Mouse (Mus musculus): ENCODE data around the gene Hoxd10. TPM values are rescaled to one million over a fixed set of nuclear protein-coding genes. Genes with fewer than 3 reads are reported as not detected.

The Hoxd10 gene
- polyA plus RNA-seq, 2 experiments: 0.07 TPM; not detected in 1

GRCm38 (mm10) chr2:74698201-74699052 lies 6.7 kb downstream of the Hoxd10 start:
- no peak for TF ChIP-seq EP300 (IDR thresholded peaks at IDR 0.05; ENCODE audit: low read depth)
- TF ChIP-seq CTCF (IDR thresholded peaks at IDR 0.05; ENCODE audit: low read depth): no peak
- H3K4me1 ChIP-seq (replicated peaks; ENCODE audit: control insufficient read depth in 2 of 2, insufficient read depth in 2 of 2, low read length in 1 of 2): no peaks in the 10 kb centered on the region
- 1% methylated on average over 76 of the region's 86 CpGs for WGBS (ENCODE audit: insufficient replicate concordance)
- H3K9me3 ChIP-seq (ENCODE audit: control insufficient read depth, low read length): no peaks in the 10 kb centered on the region
- no peak overlapping the region; a peak in 1 of 4 replicates for H3K4me3 ChIP-seq (ENCODE audit: insufficient read depth in 1 of 2, low read depth in 2 of 2, low read length in 2 of 2)
- no peak overlapping the region for H3K9ac ChIP-seq (replicated peaks)
- no peaks in the 10 kb centered on the region for H3K36me3 ChIP-seq (replicated peaks; ENCODE audit: control insufficient read depth, insufficient read depth, low read depth)
- ATAC-seq (ENCODE audit: insufficient read depth) (no peak), DNase-seq (ENCODE audit: low read depth in 3 of 3, low spot score in 3 of 3) (no peak)
- peaks cover 99% of the 10 kb centered on the region for H3K27me3 ChIP-seq (ENCODE audit: control insufficient read depth, insufficient read depth, low read length)
- no peak overlapping the region for H3K27ac ChIP-seq
- H3K4me2 ChIP-seq (ENCODE audit: low read depth): peak overlapping the region; percentile 34

DNA sequence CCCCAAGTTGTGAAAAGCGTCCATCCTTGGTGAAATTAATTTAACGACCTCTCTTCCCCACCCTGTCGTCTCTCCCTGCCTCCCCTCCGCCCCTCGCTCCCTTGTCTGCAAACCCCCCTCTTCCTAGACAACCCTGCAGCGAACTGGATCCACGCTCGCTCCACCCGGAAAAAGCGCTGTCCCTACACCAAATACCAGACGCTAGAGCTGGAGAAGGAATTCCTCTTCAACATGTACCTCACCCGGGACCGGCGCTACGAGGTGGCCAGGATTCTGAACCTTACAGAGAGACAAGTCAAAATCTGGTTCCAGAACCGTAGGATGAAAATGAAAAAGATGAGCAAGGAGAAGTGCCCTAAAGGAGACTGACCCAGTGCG lies 7.3 kb downstream of the Hoxd10 start:
- H3K9me3 ChIP-seq (ENCODE audit: control insufficient read depth, low read length): no peaks in the 10 kb centered on the region
- H3K27me3 ChIP-seq (ENCODE audit: control insufficient read depth, insufficient read depth, low read length): peaks cover 99% of the 10 kb centered on the region
- H3K4me2 ChIP-seq (ENCODE audit: low read depth): no peak overlapping the region
- ATAC-seq (ENCODE audit: insufficient read depth) (no peak), DNase-seq (ENCODE audit: low read depth in 3 of 3, low spot score in 3 of 3) (no peak)
- TF ChIP-seq CTCF (IDR thresholded peaks at IDR 0.05; ENCODE audit: low read depth) (no peak), EP300 (IDR thresholded peaks at IDR 0.05; ENCODE audit: low read depth) (no peak)
- H3K27ac ChIP-seq: no peak overlapping the region
- H3K36me3 ChIP-seq (replicated peaks; ENCODE audit: control insufficient read depth, insufficient read depth, low read depth): no peaks in the 10 kb centered on the region
- H3K4me1 ChIP-seq (replicated peaks; ENCODE audit: control insufficient read depth in 2 of 2, insufficient read depth in 2 of 2, low read length in 1 of 2): no peaks in the 10 kb centered on the region
- no peak overlapping the region for H3K9ac ChIP-seq (replicated peaks)
- 3% methylated on average over 17 of the region's 17 CpGs for WGBS (ENCODE audit: insufficient replicate concordance)
- no peak overlapping the region for H3K4me3 ChIP-seq (ENCODE audit: insufficient read depth in 1 of 2, low read depth in 2 of 2, low read length in 2 of 2)

DNA sequence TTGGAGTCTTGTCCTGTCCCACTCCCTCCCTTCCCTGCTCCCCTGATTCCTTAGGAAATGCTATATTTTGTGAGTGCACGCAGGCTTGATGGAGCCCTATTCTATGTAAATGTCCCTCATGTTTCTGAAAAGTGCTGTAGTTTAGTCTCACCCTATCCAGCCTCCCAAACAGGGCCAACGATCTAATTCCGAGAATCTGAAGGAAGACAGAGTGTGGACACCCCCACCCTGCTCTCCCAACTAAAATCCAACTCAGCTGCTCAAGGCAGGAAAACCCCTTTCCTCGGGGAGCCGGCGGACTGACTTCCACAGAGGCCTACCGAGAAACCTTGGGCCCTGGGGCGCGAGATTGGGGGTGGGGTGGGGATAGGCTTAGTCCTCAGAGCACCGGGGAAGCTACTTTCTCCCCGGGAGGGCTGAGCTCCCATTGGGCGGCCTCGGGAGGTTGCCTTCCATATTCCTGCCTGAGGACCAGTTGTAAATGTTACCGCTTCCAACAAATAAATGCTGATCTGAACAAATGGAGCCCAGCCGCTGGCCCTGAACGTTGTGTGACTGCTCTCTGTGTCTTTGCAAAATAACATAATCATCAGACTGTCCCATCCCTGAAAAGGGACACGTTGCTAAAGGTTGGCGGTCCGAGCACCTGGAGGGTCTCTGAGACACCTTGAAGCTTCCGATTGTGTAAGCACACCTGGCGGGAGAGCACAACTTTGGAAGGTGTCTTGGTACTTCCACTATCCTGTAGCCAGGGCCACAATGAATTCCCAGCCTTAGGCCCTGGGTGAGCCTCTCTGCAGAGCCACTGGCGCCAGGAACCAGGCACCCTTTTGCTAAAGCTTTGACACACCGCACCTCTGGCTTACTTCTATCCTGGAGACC lies 8.2 kb downstream of the Hoxd10 start:
- DNase-seq (ENCODE audit: low read depth in 3 of 3, low spot score in 3 of 3): no peak
- ATAC-seq (ENCODE audit: insufficient read depth): no peak
- Histone ChIP-seq H3K27me3 (ENCODE audit: control insufficient read depth, insufficient read depth, low read length) (peaks cover 99% of the 10 kb centered on the region), H3K9ac (replicated peaks) (no peak overlapping the region), H3K27ac (no peak overlapping the region), H3K4me1 (replicated peaks; ENCODE audit: control insufficient read depth in 2 of 2, insufficient read depth in 2 of 2, low read length in 1 of 2) (no peaks in the 10 kb centered on the region), H3K36me3 (replicated peaks; ENCODE audit: control insufficient read depth, insufficient read depth, low read depth) (no peaks in the 10 kb centered on the region), H3K4me3 (ENCODE audit: insufficient read depth in 1 of 2, low read depth in 2 of 2, low read length in 2 of 2) (no peak overlapping the region), H3K9me3 (ENCODE audit: control insufficient read depth, low read length) (no peaks in the 10 kb centered on the region), H3K4me2 (ENCODE audit: low read depth) (no peak overlapping the region)
- 11% methylated on average over 23 of the region's 23 CpGs for WGBS (ENCODE audit: insufficient replicate concordance)
- TF ChIP-seq CTCF (IDR thresholded peaks at IDR 0.05; ENCODE audit: low read depth) (no peak), EP300 (IDR thresholded peaks at IDR 0.05; ENCODE audit: low read depth) (no peak)

GRCm38 (mm10) chr2:74700546-74701112 lies 8.9 kb downstream of the Hoxd10 start:
- H3K4me2 ChIP-seq (ENCODE audit: low read depth): no peak overlapping the region
- TF ChIP-seq CTCF (IDR thresholded peaks at IDR 0.05; ENCODE audit: low read depth) (no peak), EP300 (IDR thresholded peaks at IDR 0.05; ENCODE audit: low read depth) (no peak)
- H3K9ac ChIP-seq (replicated peaks): no peak overlapping the region
- no peaks in the 10 kb centered on the region for H3K36me3 ChIP-seq (replicated peaks; ENCODE audit: control insufficient read depth, insufficient read depth, low read depth)
- no peak for DNase-seq (ENCODE audit: low read depth in 3 of 3, low spot score in 3 of 3)
- ATAC-seq (ENCODE audit: insufficient read depth): no peak
- no peaks in the 10 kb centered on the region for H3K4me1 ChIP-seq (replicated peaks; ENCODE audit: control insufficient read depth in 2 of 2, insufficient read depth in 2 of 2, low read length in 1 of 2)
- no peaks in the 10 kb centered on the region for H3K9me3 ChIP-seq (ENCODE audit: control insufficient read depth, low read length)
- H3K27me3 ChIP-seq (ENCODE audit: control insufficient read depth, insufficient read depth, low read length): peaks cover 99% of the 10 kb centered on the region
- 11% methylated on average over 22 of the region's 22 CpGs for WGBS (ENCODE audit: insufficient replicate concordance)
- H3K4me3 ChIP-seq (ENCODE audit: insufficient read depth in 1 of 2, low read depth in 2 of 2, low read length in 2 of 2): no peak overlapping the region
- no peak overlapping the region for H3K27ac ChIP-seq

All from liver, embryonic 14.5 days (tissue).